Mouse (Mus musculus) kidney, adult 2 months (tissue): ENCODE data around the gene Hfe2.

Experiments
- CTCF ChIP-seq: fragments of 200-500 bp; conservative IDR thresholded peaks from 2 replicates; pipeline ENCODE4 v1.5.1; 2011; ENCODE audit warnings: low read depth, mild to moderate bottlenecking, control low read depth, low read length, moderate library complexity, mixed read lengths; ENCODE audit not compliant: insufficient read depth, insufficient read length
- POLR2A ChIP-seq: fragments of 200-500 bp; IDR thresholded peaks from one replicate; pipeline ENCODE4 v1.6.1; 2011; ENCODE audit warnings: low read depth, low read length, control low read depth

DNA sequence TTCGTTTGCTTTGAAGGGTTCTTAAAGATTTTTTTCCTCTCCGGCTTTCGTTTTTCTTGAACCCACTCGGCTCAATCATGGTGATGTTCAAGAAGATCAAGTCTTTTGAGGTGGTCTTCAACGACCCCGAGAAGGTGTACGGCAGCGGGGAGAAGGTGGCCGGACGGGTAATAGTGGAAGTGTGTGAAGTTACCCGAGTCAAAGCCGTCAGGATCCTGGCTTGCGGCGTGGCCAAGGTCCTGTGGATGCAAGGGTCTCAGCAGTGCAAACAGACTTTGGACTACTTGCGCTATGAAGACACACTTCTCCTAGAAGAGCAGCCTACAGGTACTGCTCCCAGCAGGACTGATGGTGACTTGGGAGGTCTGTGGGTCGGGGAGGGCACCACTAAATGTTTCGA, 33.2 kb downstream of the Hfe2 start:
- TF ChIP-seq CTCF (no peak), POLR2A (no peak)
